Mouse (Mus musculus): ENCODE measurements at regions not wholly inside any gene's neighbourhood (a gene's known extent, or its start where the extent isn't known, plus 50 kb on each side); places are given as distances from the start of the nearest gene placed in this dataset.
A peak's percentile ranks its signal among the peaks of the same experiment; 100 is the strongest.

- DNase-seq, result no peak
These were observed 106.7 kb downstream of the Cpeb2 start for GRCm38 (mm10) chr5:43339671-43340070.

DNA sequence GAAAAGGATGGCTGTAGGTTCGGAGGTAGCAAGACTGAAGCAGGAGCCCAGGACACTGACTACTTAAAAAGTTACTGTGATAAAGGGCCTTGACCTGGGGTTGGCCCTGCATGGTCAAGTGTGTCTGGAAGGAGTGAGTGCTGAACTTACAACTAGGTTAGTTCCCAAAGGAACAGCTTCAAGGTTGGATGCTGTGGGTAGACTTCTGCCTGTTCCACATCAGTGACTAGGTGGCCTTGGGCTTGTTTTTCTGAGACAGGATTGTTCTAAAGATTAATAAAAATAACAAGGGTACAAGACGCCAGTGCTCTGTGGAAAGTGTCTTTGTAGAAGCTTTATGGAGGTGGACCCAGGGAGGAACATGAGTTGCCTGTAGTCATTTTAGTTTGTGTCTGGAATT, 108.5 kb downstream of the Cpeb2 start:
- DNase-seq, result no peak

GRCm38 (mm10) chr5:43344441-43344840, 111.5 kb downstream of the Cpeb2 start:
- DNase-seq, result no peak

DNA sequence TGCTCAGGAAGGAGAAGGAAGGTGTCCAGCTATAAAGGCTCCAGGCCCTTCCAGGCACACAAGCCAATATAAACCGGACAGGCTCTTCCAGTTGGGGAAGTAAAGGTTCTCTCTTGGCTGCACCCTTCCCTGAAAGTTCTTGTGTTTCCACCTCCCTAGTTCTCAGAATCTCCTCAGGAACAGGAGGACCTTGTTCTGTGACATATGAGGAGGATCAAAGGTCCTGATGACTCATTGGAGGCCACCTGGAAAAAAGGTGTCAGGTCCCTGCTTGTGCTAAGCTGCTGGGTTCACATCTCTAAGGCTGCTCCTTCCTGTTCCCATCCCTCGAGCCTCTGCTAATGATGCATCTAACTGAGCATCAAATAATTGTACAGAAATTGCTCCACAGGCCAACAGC, 118.0 kb downstream of the Cpeb2 start:
- no peak for DNase-seq

DNA sequence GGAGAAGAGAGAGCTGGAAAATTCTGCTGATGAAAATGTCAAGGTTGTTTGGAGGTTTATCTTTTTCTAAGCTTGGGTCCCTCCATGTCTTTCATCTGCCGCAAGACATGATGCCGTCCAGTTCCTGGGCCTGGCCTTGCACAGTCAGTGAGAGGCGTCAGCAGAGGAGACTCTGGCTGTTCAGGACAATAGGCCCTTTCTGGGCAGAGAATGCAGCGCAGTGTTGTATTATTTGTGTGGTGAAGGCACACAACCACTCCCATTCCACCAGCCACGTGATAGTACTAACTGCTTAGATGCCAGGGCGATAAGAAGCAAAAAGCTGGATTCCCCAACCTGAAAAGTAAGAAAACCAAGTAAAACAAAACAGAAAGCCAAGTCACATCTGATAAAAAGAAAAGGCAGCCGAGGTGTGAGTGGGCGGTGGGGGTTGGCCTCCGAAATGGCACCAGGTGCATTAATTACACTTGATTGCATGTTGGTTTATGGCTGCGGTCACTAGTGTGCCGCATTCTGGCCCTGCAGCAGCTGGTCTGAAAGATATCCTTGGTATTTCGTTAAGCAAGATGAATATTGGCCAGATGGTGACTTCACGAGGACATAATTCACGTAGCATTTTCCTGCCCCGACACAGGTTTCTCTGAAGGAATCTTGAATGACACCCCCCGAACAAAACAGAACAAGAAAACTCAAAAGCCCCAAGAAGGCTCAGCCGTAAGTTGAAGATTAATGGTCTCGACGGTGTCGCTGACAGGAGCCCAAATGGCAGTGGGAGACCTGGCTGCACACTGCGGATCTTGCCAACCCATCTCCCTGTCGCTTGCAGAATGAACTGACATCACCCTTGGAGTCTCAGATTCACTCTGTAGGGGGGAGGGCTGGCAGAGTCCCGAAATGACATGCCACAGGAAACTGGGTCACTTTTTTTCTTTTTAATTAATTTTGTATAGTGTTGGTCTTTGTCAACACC, 120.3 kb downstream of the Cpeb2 start:
- peak; percentile 78 for DNase-seq

- peak; percentile 64 for DNase-seq
These were observed 121.5 kb downstream of the Cpeb2 start for GRCm38 (mm10) chr5:43354351-43354942.

- peak; percentile 94 for DNase-seq
These were observed 122.1 kb downstream of the Cpeb2 start for GRCm38 (mm10) chr5:43355026-43355580.

GRCm38 (mm10) chr5:43355832-43356231, 122.9 kb downstream of the Cpeb2 start:
- no peak for DNase-seq

- DNase-seq, result peak; percentile 33
These were observed 124.2 kb downstream of the Cpeb2 start for GRCm38 (mm10) chr5:43357100-43357680.

DNA sequence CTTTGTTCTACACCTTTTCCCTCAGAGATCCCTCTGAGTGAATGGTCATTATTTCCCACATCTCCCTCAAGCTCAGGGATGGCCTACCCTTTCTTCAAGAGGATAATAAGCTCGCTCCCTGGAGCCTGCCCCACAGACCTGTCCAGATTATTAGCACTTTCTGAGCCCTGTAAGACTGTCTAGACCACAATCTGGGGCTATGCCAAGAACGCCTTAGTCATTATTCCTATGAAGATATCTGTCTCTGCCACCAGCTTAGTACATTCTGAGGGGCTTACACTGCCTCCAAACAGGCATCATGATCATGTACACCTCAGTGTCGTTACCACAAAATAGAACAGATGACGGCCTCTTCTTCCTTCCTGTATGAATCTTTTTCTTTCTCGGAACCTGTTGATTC, 124.9 kb downstream of the Cpeb2 start:
- DNase-seq, result no peak

DNA sequence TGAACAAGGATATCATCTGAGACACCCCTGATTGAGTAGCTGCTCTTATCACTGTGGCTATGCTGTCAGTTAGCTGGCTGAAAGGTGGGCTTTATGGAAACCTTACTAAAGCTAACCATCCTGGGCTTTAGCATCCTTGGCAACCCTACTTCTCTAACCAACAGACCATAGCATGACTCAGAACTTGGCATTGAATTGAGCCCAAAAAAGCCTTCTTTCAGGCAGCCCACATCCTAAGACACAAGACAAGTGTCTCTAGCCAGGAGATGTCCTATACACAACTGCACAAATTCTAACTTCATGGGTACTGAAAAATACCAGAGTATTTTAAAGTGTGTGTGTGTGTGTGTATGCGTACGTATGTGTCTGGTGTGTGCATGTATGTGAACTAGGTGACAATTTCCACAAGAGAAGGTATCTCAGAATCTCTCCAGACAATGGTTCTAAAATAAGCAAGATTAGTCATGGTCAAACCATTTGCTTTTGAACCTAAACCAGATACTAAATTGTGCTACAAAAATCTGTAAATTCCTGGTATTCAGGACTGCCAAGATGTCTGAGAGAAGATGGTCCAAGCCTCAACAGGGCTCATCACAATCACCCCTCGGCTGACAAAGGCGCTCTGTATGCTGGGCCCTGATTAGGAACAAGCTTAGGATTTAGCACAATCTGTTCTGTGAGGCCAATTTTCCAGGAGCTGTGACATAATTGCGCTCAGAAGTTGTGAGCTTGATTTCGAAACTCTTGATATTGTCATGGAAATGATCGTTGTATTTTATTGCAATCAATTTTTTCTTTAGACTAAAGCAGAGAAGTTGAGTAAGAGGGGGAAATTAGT, 126.2 kb downstream of the Cpeb2 start:
- DNase-seq, result no peak

- peak; percentile 33 for DNase-seq
These were observed 127.3 kb downstream of the Cpeb2 start for GRCm38 (mm10) chr5:43360298-43360697.

DNA sequence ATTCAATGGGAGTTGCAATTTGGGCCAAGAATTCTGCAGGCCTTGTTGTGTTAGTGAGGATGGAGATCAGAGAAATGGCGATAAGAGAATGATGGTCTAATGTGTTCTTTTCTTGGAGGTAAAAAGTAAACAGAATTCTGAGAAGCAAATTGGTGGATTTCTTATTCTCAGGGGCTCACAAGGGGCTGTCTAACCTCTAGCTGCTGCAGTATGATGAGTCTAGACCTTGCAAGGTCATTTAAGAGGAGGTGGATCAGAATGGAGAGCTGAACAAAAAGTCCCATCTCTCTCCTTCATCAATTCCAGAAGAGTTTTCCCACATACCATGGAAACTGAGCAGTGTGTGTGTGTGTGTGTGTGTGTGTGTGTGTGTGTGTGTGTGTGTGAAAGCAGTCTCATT, 128.1 kb downstream of the Cpeb2 start:
- DNase-seq, result no peak

- no peak for DNase-seq
These were observed 139.4 kb downstream of the Cpeb2 start for GRCm38 (mm10) chr5:43372385-43372784.

- DNase-seq, result no peak
These were observed 130.5 kb upstream of the C1qtnf7 start for GRCm38 (mm10) chr5:43384689-43385375.

GRCm38 (mm10) chr5:43390997-43391396, 124.3 kb upstream of the C1qtnf7 start:
- DNase-seq, result no peak

DNA sequence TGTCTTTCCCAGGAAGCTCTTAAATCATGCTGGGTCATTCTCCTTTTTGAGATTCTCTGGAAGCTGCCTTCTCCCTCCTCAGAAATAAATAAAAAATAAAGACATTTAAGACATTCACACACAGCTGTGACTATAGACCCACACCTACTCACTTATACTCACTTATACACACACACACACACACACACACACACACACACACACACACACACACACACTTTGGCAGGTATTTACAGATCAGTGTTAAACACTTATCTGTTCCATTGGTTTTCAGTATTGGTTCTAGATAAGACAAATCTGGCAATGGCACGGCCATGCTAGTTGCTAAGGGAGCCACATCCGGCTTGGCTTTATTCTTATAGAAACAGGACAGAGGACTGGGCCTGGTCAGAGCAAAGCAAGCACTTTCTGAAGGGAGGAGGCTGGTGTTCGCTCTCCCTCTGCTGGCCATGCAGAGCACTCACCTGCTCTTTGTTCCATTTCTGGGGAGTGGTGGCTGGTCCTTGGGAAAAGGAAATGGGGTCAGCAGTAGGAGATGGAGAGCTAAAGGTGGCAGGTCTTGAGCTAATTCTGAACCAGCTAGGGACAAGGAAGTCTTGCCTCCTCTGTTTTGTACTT, 123.8 kb upstream of the C1qtnf7 start:
- DNase-seq, result peak; percentile 55

DNA sequence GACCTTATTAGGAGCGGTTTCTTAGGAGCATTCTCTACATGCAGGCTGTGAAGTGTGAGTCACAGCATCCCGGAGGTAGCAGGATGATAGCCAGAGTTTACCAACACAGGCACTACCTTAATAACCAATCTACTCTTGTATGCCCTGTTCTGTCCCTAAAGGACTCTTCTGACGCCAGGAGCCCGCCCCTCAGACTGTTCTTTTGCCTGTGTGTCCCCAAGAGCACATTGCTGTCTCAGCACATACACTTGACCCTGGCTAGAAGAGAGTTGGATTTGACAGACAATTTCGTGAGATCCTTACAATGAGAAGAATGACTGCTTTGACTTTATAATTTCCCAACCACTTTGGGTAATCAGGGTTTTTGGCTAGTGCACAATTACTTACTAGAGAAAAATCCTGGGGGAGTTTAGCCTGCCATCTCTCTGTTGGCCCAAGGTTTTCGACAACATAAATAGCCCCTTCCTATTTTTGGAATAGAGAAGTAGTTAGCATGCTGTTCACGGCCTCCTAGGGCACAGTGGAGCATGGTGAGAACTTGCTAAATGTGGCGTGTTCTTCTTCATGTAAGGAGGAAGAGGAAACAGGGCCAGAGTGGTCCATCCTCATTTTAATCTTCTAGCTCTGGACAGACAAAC, 122.3 kb upstream of the C1qtnf7 start:
- no peak for DNase-seq

- no peak for DNase-seq
These were observed 98.1 kb upstream of the C1qtnf7 start for GRCm38 (mm10) chr5:43417259-43417658.
